In the genomic region with DNA sequence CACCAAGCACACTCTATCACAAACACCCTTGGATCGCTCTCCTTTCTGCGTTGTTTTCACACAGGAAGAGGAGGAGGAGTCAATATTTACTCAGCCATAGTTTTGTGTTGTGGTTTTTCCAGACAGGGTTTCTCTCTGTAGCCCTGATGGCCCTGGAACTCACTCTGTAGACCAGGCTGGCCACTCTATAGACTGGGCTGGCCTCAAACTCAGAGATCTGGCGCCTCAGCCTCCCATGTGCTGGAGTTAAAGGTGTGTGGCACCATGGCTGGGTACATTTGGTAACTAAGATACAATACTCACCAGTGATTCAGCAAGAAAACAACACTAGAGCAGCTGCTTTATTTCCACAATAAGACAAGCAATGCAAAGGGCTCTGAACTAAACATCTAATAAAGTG, we compare ENCODE assay signal across 19 mouse cellular contexts. TPM values are rescaled to one million over a fixed set of nuclear protein-coding genes. Genes with fewer than 3 reads are reported as not detected.
DNase-seq lines count a peak whose midpoint lies in the region; ATAC-seq and TF ChIP-seq lines count a peak whose summit lies in the region.
"Had no signal": no experiment of that assay in that cellular context is flagged by ENCODE, and none has a peak within 500 bp of the region (broad histone marks: within the 10 kb centered on the region; RNA-seq: fewer than 3 reads in every experiment).

No protein-coding gene starts in this region.

- ATAC-seq in liver, embryonic 11.5 days (replicated peaks; ENCODE audit: low FRiP score): peak; percentile 27; the same call in 1 of the 2 replicates
- no peak for ATAC-seq in forebrain, embryonic 13.5 days
- no peak for ATAC-seq in midbrain, embryonic 16.5 days
- ATAC-seq: forebrain, embryonic 15.5 days had no signal

- WGBS in spleen, adult 2 months: 48% methylated on average over 3 of the region's 3 CpGs
- 62% methylated on average over 3 of the region's 3 CpGs for WGBS in liver, embryonic 11.5 days
- WGBS in forebrain, embryonic 13.5 days: 90% methylated on average over 3 of the region's 3 CpGs
- 92% methylated on average over 3 of the region's 3 CpGs for WGBS in midbrain, embryonic 16.5 days

- no peak overlapping the region for H3K9ac ChIP-seq in MEL (ENCODE audit: control insufficient read depth, low read depth, low read length, poor library complexity, severe bottlenecking)
- peak overlapping the region; percentile 46; the same call in 1 of the 2 replicates for H3K9ac ChIP-seq in liver, embryonic 11.5 days (ENCODE audit: low read depth, low read length)
- H3K9ac ChIP-seq in forebrain, embryonic 13.5 days: no peak overlapping the region
- no peak overlapping the region for H3K9ac ChIP-seq in midbrain, embryonic 16.5 days (ENCODE audit: low read depth, low read length)
- H3K9ac ChIP-seq: forebrain, embryonic 15.5 days; hindbrain, embryonic 15.5 days; limb, embryonic 15.5 days had no signal

- H3K27me3 ChIP-seq in spleen, adult 2 months (ENCODE audit: control insufficient read depth, insufficient read depth, low read length): no peaks in the 10 kb centered on the region
- no peaks in the 10 kb centered on the region for H3K27me3 ChIP-seq in MEL (ENCODE audit: control insufficient read depth in 1 of 2, insufficient read depth in 2 of 2, low read length in 2 of 2)
- H3K27me3 ChIP-seq in liver, embryonic 11.5 days (replicated peaks; ENCODE audit: control insufficient read depth, insufficient read depth, low read length): no peaks in the 10 kb centered on the region
- no peaks in the 10 kb centered on the region for H3K27me3 ChIP-seq in forebrain, embryonic 13.5 days
- H3K27me3 ChIP-seq in midbrain, embryonic 16.5 days (ENCODE audit: control insufficient read depth, insufficient read depth, low read depth, low read length): no peaks in the 10 kb centered on the region
- H3K27me3 ChIP-seq: forebrain, embryonic 15.5 days; hindbrain, embryonic 15.5 days; limb, embryonic 15.5 days had no signal

- H3K27ac ChIP-seq in spleen, adult 2 months (ENCODE audit: insufficient read depth, low read length): 0 out of 2 replicates have a peak overlapping the region, but pooled peaks have one; percentile 3
- H3K27ac ChIP-seq in MEL (ENCODE audit: control insufficient read depth, low read depth, low read length): no peak overlapping the region
- H3K27ac ChIP-seq in liver, embryonic 11.5 days (ENCODE audit: low read depth, low read length): peak overlapping the region; percentile 79
- H3K27ac ChIP-seq in forebrain, embryonic 13.5 days: no peak overlapping the region
- no peak overlapping the region for H3K27ac ChIP-seq in midbrain, embryonic 16.5 days (ENCODE audit: low read length)
- H3K27ac ChIP-seq: forebrain, embryonic 15.5 days; hindbrain, embryonic 15.5 days; limb, embryonic 15.5 days had no signal

- no peak for TF ChIP-seq EP300 in MEL (IDR thresholded peaks at IDR 0.05; ENCODE audit: low read depth in 1 of 2, low read length in 2 of 2)

- no peak for TF ChIP-seq RAD21 in MEL (IDR thresholded peaks at IDR 0.05; ENCODE audit: low read depth, low read length)

- H3K36me3 ChIP-seq in spleen, adult 2 months (ENCODE audit: control insufficient read depth, insufficient read depth, low read length): no peaks in the 10 kb centered on the region
- H3K36me3 ChIP-seq in MEL (ENCODE audit: control insufficient read depth in 1 of 2, insufficient read depth in 2 of 2, low read length in 2 of 2): peaks cover 4 to 39% of the 10 kb centered on the region in 2 experiments; a peak in 3 of 4 replicates
- no peaks in the 10 kb centered on the region for H3K36me3 ChIP-seq in liver, embryonic 11.5 days (ENCODE audit: control insufficient read depth, insufficient read depth, low read length)
- H3K36me3 ChIP-seq in forebrain, embryonic 13.5 days (ENCODE audit: poor library complexity, severe bottlenecking): no peaks in the 10 kb centered on the region
- no peaks in the 10 kb centered on the region for H3K36me3 ChIP-seq in midbrain, embryonic 16.5 days (ENCODE audit: control insufficient read depth, insufficient read depth, low read length)
- H3K36me3 ChIP-seq: forebrain, embryonic 15.5 days; heart, embryonic 10.5 days; hindbrain, embryonic 15.5 days; limb, embryonic 15.5 days had no signal

- H3K4me3 ChIP-seq in spleen, adult 2 months (ENCODE audit: extremely low read depth, insufficient read depth, insufficient read length): no peak overlapping the region
- H3K4me3 ChIP-seq in MEL (ENCODE audit: control insufficient read depth in 1 of 2, insufficient read depth in 1 of 2, low read depth in 2 of 2, low read length in 2 of 2): no peak overlapping the region
- no peak overlapping the region for H3K4me3 ChIP-seq in liver, embryonic 11.5 days (ENCODE audit: low read depth, low read length)
- H3K4me3 ChIP-seq in forebrain, embryonic 13.5 days: no peak overlapping the region
- no peak overlapping the region for H3K4me3 ChIP-seq in midbrain, embryonic 16.5 days (ENCODE audit: low read depth, low read length)
- H3K4me3 ChIP-seq: forebrain, embryonic 15.5 days; heart, embryonic 10.5 days; hindbrain, embryonic 15.5 days; limb, embryonic 15.5 days had no signal

- TF ChIP-seq POLR2A in spleen, adult 2 months (IDR thresholded peaks at IDR 0.05; ENCODE audit: low read depth, low read length): no peak
- no peak for TF ChIP-seq POLR2A in MEL (IDR thresholded peaks at IDR 0.05; ENCODE audit: control insufficient read depth in 1 of 2, insufficient read depth in 1 of 2, low read depth in 1 of 2, low read length in 2 of 2, poor library complexity in 1 of 2)

- no peak for TF ChIP-seq CTCF in spleen, adult 2 months (IDR thresholded peaks at IDR 0.05; ENCODE audit: extremely low read depth, insufficient read depth, insufficient read length, insufficient replicate concordance)
- TF ChIP-seq CTCF in MEL (IDR thresholded peaks at IDR 0.05 in 2 of 3, conservative IDR thresholded peaks at IDR 0.05 in 1 of 3; ENCODE audit: control insufficient read depth in 1 of 3, insufficient read depth in 1 of 3, low read depth in 2 of 3, low read length in 3 of 3, poor library complexity in 1 of 3, severe bottlenecking in 1 of 3): no peak

- no peaks in the 10 kb centered on the region for H3K9me3 ChIP-seq in MEL (replicated peaks; ENCODE audit: insufficient read depth, low read length)
- H3K9me3 ChIP-seq in liver, embryonic 11.5 days (ENCODE audit: control insufficient read depth, low read length): no peaks in the 10 kb centered on the region
- no peaks in the 10 kb centered on the region for H3K9me3 ChIP-seq in forebrain, embryonic 13.5 days (replicated peaks)
- no peaks in the 10 kb centered on the region for H3K9me3 ChIP-seq in midbrain, embryonic 16.5 days (replicated peaks; ENCODE audit: control insufficient read depth, low read length, poor library complexity, severe bottlenecking)
- H3K9me3 ChIP-seq: forebrain, embryonic 15.5 days; heart, embryonic 10.5 days; hindbrain, embryonic 15.5 days; limb, embryonic 15.5 days had no signal

- H3K4me1 ChIP-seq in spleen, adult 2 months (ENCODE audit: control insufficient read depth, insufficient read depth, insufficient read length): peaks cover 49% of the 10 kb centered on the region
- peaks cover 32 to 50% of the 10 kb centered on the region in 2 experiments for H3K4me1 ChIP-seq in MEL (ENCODE audit: control insufficient read depth in 1 of 2, insufficient read depth in 2 of 2, low read length in 2 of 2)
- peaks cover 62% of the 10 kb centered on the region for H3K4me1 ChIP-seq in liver, embryonic 11.5 days (replicated peaks; ENCODE audit: control insufficient read depth, insufficient read depth, low read length)
- H3K4me1 ChIP-seq in forebrain, embryonic 13.5 days: peaks cover 13% of the 10 kb centered on the region; the same call in 1 of the 2 replicates
- H3K4me1 ChIP-seq in midbrain, embryonic 16.5 days (ENCODE audit: control insufficient read depth, insufficient read depth, low read length): no peaks in the 10 kb centered on the region

- peaks cover 63% of the 10 kb centered on the region for H3K79me2 ChIP-seq in MEL (ENCODE audit: control insufficient read depth, insufficient read depth, low read length, poor library complexity)

- no peak for DNase-seq in spleen, adult 2 months (ENCODE audit: low read depth in 1 of 2, low spot score in 2 of 2)
- DNase-seq in spleen, adult 12 weeks (ENCODE audit: low spot score): no peak
- DNase-seq in MEL (ENCODE audit: low read depth, low spot score): peak; percentile 37
- DNase-seq in liver, embryonic 11.5 days (ENCODE audit: low spot score): no peak
- peak; percentile 34 for DNase-seq in naive thymus-derived CD4-positive, alpha-beta T cell, adult 2 months (ENCODE audit: low read depth)
- DNase-seq: adrenal gland, postnatal 10 days; cerebellum, adult 18-20 months; cerebellum, postnatal 36 days; kidney, adult 18-20 months; kidney, postnatal 14 days; lung, postnatal 14 days; right cerebral cortex, postnatal 4 days had no signal

- peak overlapping the region; percentile 39 for H3K4me2 ChIP-seq in liver, embryonic 11.5 days
- H3K4me2 ChIP-seq in forebrain, embryonic 13.5 days: no peak overlapping the region
- H3K4me2 ChIP-seq in midbrain, embryonic 16.5 days (ENCODE audit: low read length): no peak overlapping the region
- H3K4me2 ChIP-seq: forebrain, embryonic 15.5 days; hindbrain, embryonic 15.5 days; limb, embryonic 15.5 days; midbrain, embryonic 11.5 days had no signal

TF ChIP-seq in MEL, 35 proteins besides CTCF, POLR2A, EP300 and RAD21:
- TF ChIP-seq POLR2AphosphoS5 (IDR thresholded peaks at IDR 0.05; ENCODE audit: borderline replicate concordance, low read depth, low read length) (no peak), KAT2A (conservative IDR thresholded peaks at IDR 0.05; ENCODE audit: low read depth, low read length) (no peak)
TF ChIP-seq in MEL: peak in this region for 0.

RNA-seq across cellular contexts. Expression of a gene that starts 13.7 kb away (rescaled TPM):
- 6.1 and 7.4 TPM in 2 replicates for polyA plus RNA-seq in spleen, adult 2 months (2012; rRNA removed)
- 5.0 and 5.7 TPM in 2 replicates for total RNA-seq in MEL (2012; rRNA removed)
- 10 to 100 TPM; 17.4 to 78.2 TPM for polyA plus RNA-seq in MEL (2012; ENCODE audit: insufficient read depth in 1 of 2, insufficient read length in 2 of 2, low read depth in 1 of 2, low replicate concordance in 2 of 2, missing spikeins in 1 of 2)
- 10.2 and 11.0 TPM in 2 replicates for polyA plus RNA-seq in liver, embryonic 11.5 days (2014; fragmentation: Nextera tagmentation; extraction: Ambion mirVana)
- 5.8 and 6.3 TPM in 2 replicates for polyA plus RNA-seq in forebrain, embryonic 13.5 days (2015; fragmentation: Nextera tagmentation; extraction: Ambion mirVana)
- 4.3 and 4.9 TPM in 2 replicates for polyA plus RNA-seq in midbrain, embryonic 16.5 days (2015; fragmentation: Nextera tagmentation; extraction: Ambion mirVana)

Comparison
In these comparisons a context has a peak if more than half of its experiments do, and no peak if none do; other contexts are left out.
1. DNase-seq: peak in MEL (single experiment) and naive thymus-derived CD4-positive, alpha-beta T cell, adult 2 months (single experiment); none in spleen, adult 2 months (0 of 2), spleen, adult 12 weeks (single experiment) and liver, embryonic 11.5 days (single experiment).
2. H3K27ac ChIP-seq: peak in spleen, adult 2 months (single experiment) and liver, embryonic 11.5 days (single experiment); none in MEL (single experiment), forebrain, embryonic 13.5 days (single experiment) and midbrain, embryonic 16.5 days (single experiment).